In genomic region chr13:9390204-9390804, GRCm38 (mm10) we compare ENCODE assay signal across 18 mouse cellular contexts.
DNase-seq lines count a peak whose midpoint lies in the region; ATAC-seq and TF ChIP-seq lines count a peak whose summit lies in the region.
"Had no signal": no experiment of that assay in that cellular context is flagged by ENCODE, and none has a peak within 500 bp of the region (broad histone marks: within the 10 kb centered on the region; RNA-seq: fewer than 3 reads in every experiment).

No protein-coding gene starts in this region.

- no peaks in the 10 kb centered on the region for H3K79me2 ChIP-seq in MEL (ENCODE audit: control insufficient read depth, insufficient read depth, low read length, poor library complexity)

- WGBS in forebrain, embryonic 14.5 days, result 13% methylated on average over 5 of the region's 5 CpGs
- WGBS in forebrain, embryonic 11.5 days, result 63% methylated on average over 5 of the region's 5 CpGs
- WGBS in kidney, embryonic 15.5 days, result 54% methylated on average over 5 of the region's 5 CpGs
- 52% methylated on average over 5 of the region's 5 CpGs for WGBS in stomach, embryonic 16.5 days

- H3K36me3 ChIP-seq in forebrain, embryonic 14.5 days (ENCODE audit: control insufficient read depth, insufficient read depth, low read length), result no peaks in the 10 kb centered on the region
- H3K36me3 ChIP-seq in forebrain, embryonic 11.5 days (ENCODE audit: control insufficient read depth, insufficient read depth, low read length), result no peaks in the 10 kb centered on the region
- H3K36me3 ChIP-seq in kidney, embryonic 15.5 days, result no peaks in the 10 kb centered on the region
- H3K36me3 ChIP-seq in MEL (ENCODE audit: control insufficient read depth in 1 of 2, insufficient read depth in 2 of 2, low read length in 2 of 2), result no peaks in the 10 kb centered on the region
- H3K36me3 ChIP-seq in stomach, embryonic 16.5 days (ENCODE audit: control insufficient read depth, insufficient read depth, low read length), result no peaks in the 10 kb centered on the region
- H3K36me3 ChIP-seq: G1E; heart, embryonic 13.5 days; limb, embryonic 15.5 days; midbrain, embryonic 15.5 days had no signal

- TF ChIP-seq EP300 in MEL (IDR thresholded peaks at IDR 0.05; ENCODE audit: low read depth in 1 of 2, low read length in 2 of 2), result peak; percentile 31 to 33; a peak in 1 of 4 replicates

- ATAC-seq in forebrain, embryonic 14.5 days, result peak; percentile 55
- ATAC-seq in forebrain, embryonic 11.5 days (replicated peaks; ENCODE audit: low FRiP score), result no peak
- ATAC-seq in kidney, embryonic 15.5 days (replicated peaks; ENCODE audit: low FRiP score), result 0 out of 2 replicates have a peak, but pooled peaks have one; percentile 29
- 0 out of 2 replicates have a peak, but pooled peaks have one; percentile 13 for ATAC-seq in stomach, embryonic 16.5 days (ENCODE audit: insufficient read depth, low FRiP score)
- ATAC-seq: inflammation-experienced regulatory T-cells, adult 6 months had no signal

- H3K4me3 ChIP-seq in forebrain, embryonic 14.5 days (ENCODE audit: low read depth, low read length), result no peak overlapping the region
- no peak overlapping the region for H3K4me3 ChIP-seq in forebrain, embryonic 11.5 days (ENCODE audit: low read depth, low read length)
- H3K4me3 ChIP-seq in kidney, embryonic 15.5 days (replicated peaks), result no peak overlapping the region
- no peak overlapping the region for H3K4me3 ChIP-seq in MEL (ENCODE audit: control insufficient read depth in 1 of 2, insufficient read depth in 1 of 2, low read depth in 2 of 2, low read length in 2 of 2)
- H3K4me3 ChIP-seq in stomach, embryonic 16.5 days (replicated peaks; ENCODE audit: low read length), result no peak overlapping the region
- H3K4me3 ChIP-seq: heart, embryonic 13.5 days; limb, embryonic 15.5 days; megakaryocyte, embryonic 14.5 days; midbrain, embryonic 15.5 days had no signal

- H3K27ac ChIP-seq in forebrain, embryonic 14.5 days (ENCODE audit: low read depth, low read length), result no peak overlapping the region
- no peak overlapping the region for H3K27ac ChIP-seq in forebrain, embryonic 11.5 days (ENCODE audit: low read depth, low read length)
- no peak overlapping the region for H3K27ac ChIP-seq in kidney, embryonic 15.5 days
- H3K27ac ChIP-seq in MEL (ENCODE audit: control insufficient read depth, low read depth, low read length), result no peak overlapping the region
- no peak overlapping the region for H3K27ac ChIP-seq in stomach, embryonic 16.5 days (ENCODE audit: low read length)
- H3K27ac ChIP-seq: heart, embryonic 13.5 days; limb, embryonic 15.5 days; midbrain, embryonic 15.5 days had no signal

- TF ChIP-seq RAD21 in MEL (IDR thresholded peaks at IDR 0.05; ENCODE audit: low read depth, low read length), result no peak

- no peak overlapping the region for H3K4me2 ChIP-seq in forebrain, embryonic 14.5 days (ENCODE audit: low read length)
- no peak overlapping the region for H3K4me2 ChIP-seq in forebrain, embryonic 11.5 days (ENCODE audit: low read depth, low read length, severe bottlenecking)
- no peak overlapping the region for H3K4me2 ChIP-seq in kidney, embryonic 15.5 days
- H3K4me2 ChIP-seq in stomach, embryonic 16.5 days (ENCODE audit: low read depth, low read length), result no peak overlapping the region
- H3K4me2 ChIP-seq: heart, embryonic 13.5 days; limb, embryonic 15.5 days; midbrain, embryonic 15.5 days had no signal

- H3K27me3 ChIP-seq in forebrain, embryonic 14.5 days (replicated peaks; ENCODE audit: control insufficient read depth, insufficient read depth, low read length), result no peaks in the 10 kb centered on the region
- no peaks in the 10 kb centered on the region for H3K27me3 ChIP-seq in forebrain, embryonic 11.5 days (ENCODE audit: control insufficient read depth, insufficient read depth, low read length)
- no peaks in the 10 kb centered on the region for H3K27me3 ChIP-seq in kidney, embryonic 15.5 days
- no peaks in the 10 kb centered on the region for H3K27me3 ChIP-seq in MEL (ENCODE audit: control insufficient read depth in 1 of 2, insufficient read depth in 2 of 2, low read length in 2 of 2)
- no peaks in the 10 kb centered on the region for H3K27me3 ChIP-seq in stomach, embryonic 16.5 days (ENCODE audit: control insufficient read depth, insufficient read depth, low read length)
- H3K27me3 ChIP-seq: heart, embryonic 13.5 days; limb, embryonic 15.5 days; megakaryocyte, embryonic 14.5 days; midbrain, embryonic 15.5 days had no signal

- H3K9me3 ChIP-seq in forebrain, embryonic 14.5 days (replicated peaks; ENCODE audit: control insufficient read depth, low read length), result peaks cover 5% of the 10 kb centered on the region; the same call in 1 of the 2 replicates
- H3K9me3 ChIP-seq in forebrain, embryonic 11.5 days (ENCODE audit: control insufficient read depth, low read length), result peaks cover 2% of the 10 kb centered on the region; the same call in 1 of the 2 replicates
- H3K9me3 ChIP-seq in kidney, embryonic 15.5 days (replicated peaks), result no peaks in the 10 kb centered on the region
- no peaks in the 10 kb centered on the region for H3K9me3 ChIP-seq in MEL (replicated peaks; ENCODE audit: insufficient read depth, low read length)
- no peaks in the 10 kb centered on the region for H3K9me3 ChIP-seq in stomach, embryonic 16.5 days (replicated peaks; ENCODE audit: control insufficient read depth, low read length)
- H3K9me3 ChIP-seq: G1E; heart, embryonic 13.5 days; limb, embryonic 15.5 days; midbrain, embryonic 15.5 days had no signal

- peak; percentile 39 for DNase-seq in forebrain, embryonic 14.5 days (ENCODE audit: low spot score)
- no peak for DNase-seq in forebrain, embryonic 11.5 days (ENCODE audit: low spot score)
- no peak for DNase-seq in kidney, adult 18-20 months
- peak; percentile 44 for DNase-seq in MEL (ENCODE audit: low read depth, low spot score)
- no peak for DNase-seq in yolk sac, embryonic 10.5 days (ENCODE audit: low spot score)
- DNase-seq: cerebellum, postnatal 14 days; embryo, embryonic 11 days; heart, postnatal 4 days; lung, postnatal 10 days; thymus, postnatal 4 days had no signal

- TF ChIP-seq POLR2A in MEL (IDR thresholded peaks at IDR 0.05; ENCODE audit: control insufficient read depth in 1 of 2, insufficient read depth in 1 of 2, low read depth in 1 of 2, low read length in 2 of 2, poor library complexity in 1 of 2), result no peak

- H3K4me1 ChIP-seq in forebrain, embryonic 14.5 days (ENCODE audit: control insufficient read depth, insufficient read depth, low read length), result peaks cover 4% of the 10 kb centered on the region; the same call in 1 of the 2 replicates
- no peaks in the 10 kb centered on the region for H3K4me1 ChIP-seq in forebrain, embryonic 11.5 days (replicated peaks; ENCODE audit: control insufficient read depth, insufficient read depth, low read length)
- H3K4me1 ChIP-seq in kidney, embryonic 15.5 days, result 0 out of 2 replicates have a peak, but pooled peaks cover 2% of the 10 kb centered on the region
- peaks cover 0 to 3% of the 10 kb centered on the region in 2 experiments; a peak in 1 of 4 replicates for H3K4me1 ChIP-seq in MEL (ENCODE audit: control insufficient read depth in 1 of 2, insufficient read depth in 2 of 2, low read length in 2 of 2)
- no peaks in the 10 kb centered on the region for H3K4me1 ChIP-seq in stomach, embryonic 16.5 days (ENCODE audit: control insufficient read depth, insufficient read depth, low read length)
- H3K4me1 ChIP-seq: limb, embryonic 15.5 days had no signal

- no peak overlapping the region for H3K9ac ChIP-seq in forebrain, embryonic 14.5 days (ENCODE audit: low read length)
- no peak overlapping the region for H3K9ac ChIP-seq in forebrain, embryonic 11.5 days (ENCODE audit: low read length)
- H3K9ac ChIP-seq in kidney, embryonic 15.5 days, result no peak overlapping the region
- no peak overlapping the region for H3K9ac ChIP-seq in MEL (ENCODE audit: control insufficient read depth, low read depth, low read length, poor library complexity, severe bottlenecking)
- no peak overlapping the region for H3K9ac ChIP-seq in stomach, embryonic 16.5 days (ENCODE audit: low read length)
- H3K9ac ChIP-seq: heart, embryonic 13.5 days; limb, embryonic 15.5 days; midbrain, embryonic 15.5 days had no signal

- TF ChIP-seq CTCF in MEL (IDR thresholded peaks at IDR 0.05 in 2 of 3, conservative IDR thresholded peaks at IDR 0.05 in 1 of 3; ENCODE audit: control insufficient read depth in 1 of 3, insufficient read depth in 1 of 3, low read depth in 2 of 3, low read length in 3 of 3, poor library complexity in 1 of 3, severe bottlenecking in 1 of 3), result no peak

TF ChIP-seq in MEL, 35 proteins besides CTCF, POLR2A, EP300 and RAD21:
- no peak for TF ChIP-seq USF2 (IDR thresholded peaks at IDR 0.05; ENCODE audit: borderline replicate concordance in 1 of 2, insufficient read depth in 1 of 2, low read depth in 1 of 2, low read length in 2 of 2)
- TF ChIP-seq UBTF (IDR thresholded peaks at IDR 0.05; ENCODE audit: borderline replicate concordance, insufficient read depth, low read depth, low read length), result no peak
- no peak for TF ChIP-seq ZC3H11A (IDR thresholded peaks at IDR 0.05; ENCODE audit: low read depth, low read length)
- TF ChIP-seq ZMIZ1 (IDR thresholded peaks at IDR 0.05; ENCODE audit: low read depth, low read length), result no peak
- no peak for TF ChIP-seq MAFK (IDR thresholded peaks at IDR 0.05; ENCODE audit: borderline replicate concordance, low read depth, low read length)
- no peak for TF ChIP-seq TCF12 (IDR thresholded peaks at IDR 0.05; ENCODE audit: low read depth, low read length)
- no peak for TF ChIP-seq POLR2AphosphoS2 (IDR thresholded peaks at IDR 0.05; ENCODE audit: low read length)
- no peak for TF ChIP-seq E2F4 (IDR thresholded peaks at IDR 0.05; ENCODE audit: borderline replicate concordance, low read depth, low read length)
- no peak for TF ChIP-seq POLR2AphosphoS5 (IDR thresholded peaks at IDR 0.05; ENCODE audit: borderline replicate concordance, low read depth, low read length)
- TF ChIP-seq NRF1 (IDR thresholded peaks at IDR 0.05; ENCODE audit: insufficient read depth, low read depth, low read length, poor library complexity, severe bottlenecking), result no peak
- TF ChIP-seq ZKSCAN1 (IDR thresholded peaks at IDR 0.05; ENCODE audit: low read depth, low read length), result no peak
- no peak for TF ChIP-seq SIN3A (IDR thresholded peaks at IDR 0.05; ENCODE audit: low read length)

Comparison
In these comparisons a context has a peak if more than half of its experiments do, and no peak if none do; other contexts are left out.
1. DNase-seq: peak in forebrain, embryonic 14.5 days (single experiment) and MEL (single experiment); none in forebrain, embryonic 11.5 days (single experiment), kidney, adult 18-20 months (single experiment) and yolk sac, embryonic 10.5 days (single experiment).